Mouse (Mus musculus) left cerebral cortex, postnatal 4 days (tissue): ENCODE measurements around the gene Cd164l2. TPM values are rescaled to one million over a fixed set of nuclear protein-coding genes. Genes with fewer than 3 reads are reported as not detected.

Source experiments
- DNase-seq: peaks from one replicate; pipeline ENCODE4 v3.0.0-alpha.2; 2022
- intact Hi-C: fragments of 180-260 bp; cut with DNase I; formaldehyde crosslinking; loops from one replicate; pipeline ENCODE4 v1.15.1; 2025
- total RNA-seq, 2 experiments: library from RNA; stranded (reverse); gene quantifications; 2 replicates each; pipeline ENCODE4 v1.2.3; 2021

Gene Cd164l2
- total RNA-seq = 1 to 10 TPM in 1 of 2 experiments, under 1 TPM in 1; 0.72 to 1.8 TPM

- intact Hi-C loops = loop anchor here (10.0 kb wide), 1 partner anchor 197 kb away; the partner anchor contains the start of gene Ahdc1
- DNase-seq = no peak
Observed at GRCm38 (mm10) chr4:133211751-133212561, at the start of gene Cd164l2, which contains the start of gene Gpr3. TSS of gene Cd164l2 (plus strand) at chr4:133212131. TSS of gene Gpr3 (minus strand) at chr4:133212536.

- no peak for DNase-seq
- intact Hi-C loops = no loop called here
Observed at GRCm38 (mm10) chr4:133162196-133162595, 49.7 kb upstream of the Cd164l2 start.

- intact Hi-C loops = no loop called here
Observed at GRCm38 (mm10) chr4:133166773-133167172, 45.2 kb upstream of the Cd164l2 start.

GRCm38 (mm10) chr4:133169237-133170055 is 42.5 kb upstream of the Cd164l2 start:
- intact Hi-C loops = no loop called here
- no peak for DNase-seq

More at GRCm38 (mm10) chr4:133166773-133167172, 45.2 kb upstream of the Cd164l2 start:
- DNase-seq = no peak

- DNase-seq = no peak
- intact Hi-C loops = no loop called here
Observed at GRCm38 (mm10) chr4:133170056-133170524, 41.8 kb upstream of the Cd164l2 start.

- DNase-seq = peak; percentile 49
- intact Hi-C loops = no loop called here
Observed at GRCm38 (mm10) chr4:133170616-133171015, 41.3 kb upstream of the Cd164l2 start.

- intact Hi-C loops = no loop called here
Observed at GRCm38 (mm10) chr4:133172451-133172850, 39.5 kb upstream of the Cd164l2 start.

GRCm38 (mm10) chr4:133174361-133174760 is 37.6 kb upstream of the Cd164l2 start:
- DNase-seq = no peak

More at GRCm38 (mm10) chr4:133172451-133172850, 39.5 kb upstream of the Cd164l2 start:
- no peak for DNase-seq

GRCm38 (mm10) chr4:133175274-133175673 is 36.7 kb upstream of the Cd164l2 start:
- DNase-seq = no peak
- intact Hi-C loops = no loop called here

More at GRCm38 (mm10) chr4:133174361-133174760, 37.6 kb upstream of the Cd164l2 start:
- intact Hi-C loops = no loop called here

- DNase-seq = peak; percentile 57
- intact Hi-C loops = no loop called here
Observed at GRCm38 (mm10) chr4:133175998-133176760, 35.8 kb upstream of the Cd164l2 start.

- peak; percentile 21 for DNase-seq
- intact Hi-C loops = no loop called here
Observed at GRCm38 (mm10) chr4:133176761-133177403, 35.0 kb upstream of the Cd164l2 start.

GRCm38 (mm10) chr4:133178305-133178704 is 33.6 kb upstream of the Cd164l2 start:
- no peak for DNase-seq
- intact Hi-C loops = no loop called here

GRCm38 (mm10) chr4:133179258-133179657 is 32.7 kb upstream of the Cd164l2 start:
- intact Hi-C loops = no loop called here
- DNase-seq = no peak

GRCm38 (mm10) chr4:133182439-133183033 is 29.4 kb upstream of the Cd164l2 start:
- no peak for DNase-seq
- intact Hi-C loops = no loop called here

- intact Hi-C loops = loop anchor here (2.0 kb wide), 1 partner anchor 49 kb away; no protein-coding TSS in a partner anchor
- no peak for DNase-seq
Observed at GRCm38 (mm10) chr4:133184031-133184897, 27.7 kb upstream of the Cd164l2 start.

GRCm38 (mm10) chr4:133184898-133185665 is 26.8 kb upstream of the Cd164l2 start:
- DNase-seq = peak; percentile 63
- intact Hi-C loops = loop anchor here (2.0 kb wide), 1 partner anchor 48 kb away; no protein-coding TSS in a partner anchor

GRCm38 (mm10) chr4:133185893-133186292 is 26.0 kb upstream of the Cd164l2 start:
- intact Hi-C loops = loop anchor here (2.0 kb wide), 1 partner anchor 47 kb away; no protein-coding TSS in a partner anchor
- no peak for DNase-seq

GRCm38 (mm10) chr4:133186856-133187255 is 25.1 kb upstream of the Cd164l2 start:
- intact Hi-C loops = no loop called here

More at GRCm38 (mm10) chr4:133186856-133187255, 25.1 kb upstream of the Cd164l2 start:
- no peak for DNase-seq
